12 mouse cellular contexts compared by ENCODE assay signal in genomic region chr4:49286197-49286492, GRCm38 (mm10).
DNase-seq lines count a peak whose midpoint lies in the region; ATAC-seq and TF ChIP-seq lines count a peak whose summit lies in the region.
"Had no signal": no experiment of that assay in that cellular context is flagged by ENCODE, and none has a peak within 500 bp of the region (broad histone marks: within the 10 kb centered on the region; RNA-seq: fewer than 3 reads in every experiment).

No protein-coding gene starts in this region.

- no peak overlapping the region for H3K4me3 ChIP-seq in kidney, postnatal 0 days (replicated peaks; ENCODE audit: low read depth, low read length)
- no peak overlapping the region for H3K4me3 ChIP-seq in embryonic facial prominence, embryonic 13.5 days
- H3K4me3 ChIP-seq in midbrain, embryonic 16.5 days (ENCODE audit: low read depth, low read length), result no peak overlapping the region
- H3K4me3 ChIP-seq: heart, embryonic 15.5 days; limb, embryonic 13.5 days had no signal

- H3K9ac ChIP-seq in kidney, postnatal 0 days (ENCODE audit: low read depth, low read length), result no peak overlapping the region
- no peak overlapping the region for H3K9ac ChIP-seq in embryonic facial prominence, embryonic 13.5 days
- 0 out of 2 replicates have a peak overlapping the region, but pooled peaks have one; percentile 30 for H3K9ac ChIP-seq in midbrain, embryonic 16.5 days (ENCODE audit: low read depth, low read length)
- H3K9ac ChIP-seq: heart, embryonic 15.5 days; limb, embryonic 13.5 days had no signal

- H3K36me3 ChIP-seq in kidney, postnatal 0 days (ENCODE audit: insufficient read depth, low read length), result no peaks in the 10 kb centered on the region
- H3K36me3 ChIP-seq in embryonic facial prominence, embryonic 13.5 days, result no peaks in the 10 kb centered on the region
- H3K36me3 ChIP-seq in midbrain, embryonic 16.5 days (ENCODE audit: control insufficient read depth, insufficient read depth, low read length), result no peaks in the 10 kb centered on the region
- H3K36me3 ChIP-seq: heart, embryonic 15.5 days; limb, embryonic 13.5 days had no signal

- H3K4me1 ChIP-seq in kidney, postnatal 0 days (replicated peaks; ENCODE audit: insufficient read depth, low read length), result 0 out of 2 replicates have a peak, but pooled peaks cover 3% of the 10 kb centered on the region
- H3K4me1 ChIP-seq in embryonic facial prominence, embryonic 13.5 days, result 0 out of 2 replicates have a peak, but pooled peaks cover 7% of the 10 kb centered on the region
- peaks cover 11% of the 10 kb centered on the region for H3K4me1 ChIP-seq in midbrain, embryonic 16.5 days (ENCODE audit: control insufficient read depth, insufficient read depth, low read length)
- H3K4me1 ChIP-seq: heart, embryonic 15.5 days; limb, embryonic 13.5 days had no signal

- H3K9me3 ChIP-seq in kidney, postnatal 0 days (replicated peaks; ENCODE audit: low read length), result no peaks in the 10 kb centered on the region
- H3K9me3 ChIP-seq in embryonic facial prominence, embryonic 13.5 days, result no peaks in the 10 kb centered on the region
- no peaks in the 10 kb centered on the region; the same call in 1 of the 2 replicates for H3K9me3 ChIP-seq in midbrain, embryonic 16.5 days (replicated peaks; ENCODE audit: control insufficient read depth, low read length, poor library complexity, severe bottlenecking)
- H3K9me3 ChIP-seq: heart, embryonic 15.5 days; limb, embryonic 13.5 days had no signal

- no peak for ATAC-seq in kidney, postnatal 0 days (replicated peaks; ENCODE audit: low FRiP score, low read depth)
- ATAC-seq in embryonic facial prominence, embryonic 13.5 days (ENCODE audit: insufficient number of reproducible peaks, insufficient read depth, low FRiP score, low TSS enrichment, low read depth), result no peak
- peak; percentile 72 for ATAC-seq in midbrain, embryonic 16.5 days

- TF ChIP-seq CTCF in kidney, postnatal 0 days (IDR thresholded peaks at IDR 0.05; ENCODE audit: low read depth), result no peak

- H3K27me3 ChIP-seq in kidney, postnatal 0 days (ENCODE audit: insufficient read depth, low read length), result no peaks in the 10 kb centered on the region
- no peaks in the 10 kb centered on the region for H3K27me3 ChIP-seq in embryonic facial prominence, embryonic 13.5 days
- no peaks in the 10 kb centered on the region for H3K27me3 ChIP-seq in midbrain, embryonic 16.5 days (ENCODE audit: control insufficient read depth, insufficient read depth, low read depth, low read length)
- H3K27me3 ChIP-seq: heart, embryonic 15.5 days; limb, embryonic 13.5 days had no signal

- no peak overlapping the region for H3K4me2 ChIP-seq in kidney, postnatal 0 days (ENCODE audit: low read length)
- H3K4me2 ChIP-seq in embryonic facial prominence, embryonic 13.5 days, result no peak overlapping the region
- peak overlapping the region; percentile 21; the same call in 1 of the 2 replicates for H3K4me2 ChIP-seq in midbrain, embryonic 16.5 days (ENCODE audit: low read length)
- H3K4me2 ChIP-seq: heart, embryonic 15.5 days; limb, embryonic 13.5 days had no signal

- WGBS in kidney, postnatal 0 days, result 33% methylated on average over 4 of the region's 4 CpGs
- WGBS in embryonic facial prominence, embryonic 13.5 days, result 53% methylated on average over 4 of the region's 4 CpGs
- 53% methylated on average over 4 of the region's 4 CpGs for WGBS in midbrain, embryonic 16.5 days

- H3K27ac ChIP-seq in kidney, postnatal 0 days, result peak overlapping the region; percentile 19; the same call in 1 of the 2 replicates
- H3K27ac ChIP-seq in embryonic facial prominence, embryonic 13.5 days, result 0 out of 2 replicates have a peak overlapping the region, but pooled peaks have one; percentile 7
- peak overlapping the region; percentile 73 for H3K27ac ChIP-seq in midbrain, embryonic 16.5 days (ENCODE audit: low read length)
- H3K27ac ChIP-seq: limb, embryonic 13.5 days had no signal

- peak; percentile 21 for DNase-seq in kidney, postnatal 0 days (ENCODE audit: low spot score)
- no peak for DNase-seq in kidney, postnatal 10 days
- peak; percentile 58 for DNase-seq in brain, adult 2 months (ENCODE audit: low read depth, low spot score)
- no peak for DNase-seq in heart, postnatal 4 days
- DNase-seq in spleen, adult 12 weeks (ENCODE audit: low spot score), result no peak
- DNase-seq: adrenal gland, adult 2 months; gastrocnemius, postnatal 36 days; kidney, adult 9 months had no signal

Comparison
In these comparisons a context has a peak if more than half of its experiments do, and no peak if none do; other contexts are left out.
1. DNase-seq: peak in kidney, postnatal 0 days (single experiment) and brain, adult 2 months (single experiment); none in kidney, postnatal 10 days (single experiment), heart, postnatal 4 days (single experiment) and spleen, adult 12 weeks (single experiment).
2. H3K27ac ChIP-seq: peak in every context shown above with its lines; median percentile 73 in midbrain, embryonic 16.5 days; 19 in kidney, postnatal 0 days; 7 in embryonic facial prominence, embryonic 13.5 days.